Mouse (Mus musculus): ENCODE measurements around the gene Pde7b. TPM values are rescaled to one million over a fixed set of nuclear protein-coding genes. Genes with fewer than 3 reads are reported as not detected.

Pde7b gene
- polyA plus RNA-seq, 1 experiment from 2014 or later = 5.0 TPM

- H3K4me1 ChIP-seq (ENCODE audit: insufficient read depth, low read depth, low read length) = no peaks in the 10 kb centered on the region
- DNase-seq (ENCODE audit: low spot score) (no peak), ATAC-seq (no peak)
- no peaks in the 10 kb centered on the region for H3K9me3 ChIP-seq (ENCODE audit: low read length)
- 58% methylated on average over 7 of the region's 7 CpGs for WGBS
- no peak overlapping the region for H3K4me2 ChIP-seq (replicated peaks; ENCODE audit: low read depth, low read length)
- H3K27me3 ChIP-seq (replicated peaks; ENCODE audit: insufficient read depth, low read length) = no peaks in the 10 kb centered on the region
- H3K4me3 ChIP-seq (ENCODE audit: low read depth, low read length) = no peak overlapping the region
- H3K27ac ChIP-seq (ENCODE audit: low read length) = no peak overlapping the region
- H3K9ac ChIP-seq (replicated peaks; ENCODE audit: low read depth) = no peak overlapping the region
- no peaks in the 10 kb centered on the region for H3K36me3 ChIP-seq (ENCODE audit: insufficient read depth, low read length)
- TF ChIP-seq EP300 (IDR thresholded peaks at IDR 0.05) = no peak
- TF ChIP-seq CTCF (IDR thresholded peaks at IDR 0.05) = no peak
Measured at GRCm38 (mm10) chr10:20662951-20663350, 61.9 kb downstream of the Pde7b start.

- TF ChIP-seq CTCF (IDR thresholded peaks at IDR 0.05) (no peak), EP300 (IDR thresholded peaks at IDR 0.05) (no peak)
- DNase-seq (ENCODE audit: low spot score) (no peak), ATAC-seq (no peak)
- H3K9me3 ChIP-seq (ENCODE audit: low read length) = no peaks in the 10 kb centered on the region
- H3K27me3 ChIP-seq (replicated peaks; ENCODE audit: insufficient read depth, low read length) = no peaks in the 10 kb centered on the region
- H3K27ac ChIP-seq (ENCODE audit: low read length) = no peak overlapping the region
- H3K36me3 ChIP-seq (ENCODE audit: insufficient read depth, low read length) = no peaks in the 10 kb centered on the region
- H3K9ac ChIP-seq (replicated peaks; ENCODE audit: low read depth) = no peak overlapping the region
- no peaks in the 10 kb centered on the region for H3K4me1 ChIP-seq (ENCODE audit: insufficient read depth, low read depth, low read length)
- H3K4me2 ChIP-seq (replicated peaks; ENCODE audit: low read depth, low read length) = no peak overlapping the region
- H3K4me3 ChIP-seq (ENCODE audit: low read depth, low read length) = no peak overlapping the region
- 80% methylated on average over 5 of the region's 5 CpGs for WGBS
Measured at GRCm38 (mm10) chr10:20661684-20662083, 63.2 kb downstream of the Pde7b start.

GRCm38 (mm10) chr10:20659718-20660117, 65.2 kb downstream of the Pde7b start:
- H3K27me3 ChIP-seq (replicated peaks; ENCODE audit: insufficient read depth, low read length) = no peaks in the 10 kb centered on the region
- no peak for ATAC-seq
- WGBS = 64% methylated on average over 4 of the region's 4 CpGs

GRCm38 (mm10) chr10:20659268-20659667, 65.6 kb downstream of the Pde7b start:
- Histone ChIP-seq H3K27me3 (replicated peaks; ENCODE audit: insufficient read depth, low read length) (no peaks in the 10 kb centered on the region), H3K4me2 (replicated peaks; ENCODE audit: low read depth, low read length) (no peak overlapping the region), H3K36me3 (ENCODE audit: insufficient read depth, low read length) (no peaks in the 10 kb centered on the region), H3K9me3 (ENCODE audit: low read length) (no peaks in the 10 kb centered on the region), H3K27ac (ENCODE audit: low read length) (no peak overlapping the region), H3K4me1 (ENCODE audit: insufficient read depth, low read depth, low read length) (no peaks in the 10 kb centered on the region), H3K4me3 (ENCODE audit: low read depth, low read length) (no peak overlapping the region), H3K9ac (replicated peaks; ENCODE audit: low read depth) (no peak overlapping the region)
- 69% methylated on average over 7 of the region's 7 CpGs for WGBS
- ATAC-seq = no peak
- TF ChIP-seq CTCF (IDR thresholded peaks at IDR 0.05) (no peak), EP300 (IDR thresholded peaks at IDR 0.05) (no peak)
- DNase-seq (ENCODE audit: low spot score) = no peak

More at GRCm38 (mm10) chr10:20659718-20660117, 65.2 kb downstream of the Pde7b start:
- Histone ChIP-seq H3K9ac (replicated peaks; ENCODE audit: low read depth) (no peak overlapping the region), H3K36me3 (ENCODE audit: insufficient read depth, low read length) (no peaks in the 10 kb centered on the region), H3K4me3 (ENCODE audit: low read depth, low read length) (no peak overlapping the region), H3K4me1 (ENCODE audit: insufficient read depth, low read depth, low read length) (no peaks in the 10 kb centered on the region), H3K4me2 (replicated peaks; ENCODE audit: low read depth, low read length) (no peak overlapping the region), H3K27ac (ENCODE audit: low read length) (no peak overlapping the region), H3K9me3 (ENCODE audit: low read length) (no peaks in the 10 kb centered on the region)
- no peak for DNase-seq (ENCODE audit: low spot score)
- TF ChIP-seq EP300 (IDR thresholded peaks at IDR 0.05) = no peak
- no peak for TF ChIP-seq CTCF (IDR thresholded peaks at IDR 0.05)

- Histone ChIP-seq H3K9ac (replicated peaks; ENCODE audit: low read depth) (no peak overlapping the region), H3K4me2 (replicated peaks; ENCODE audit: low read depth, low read length) (no peak overlapping the region), H3K27ac (ENCODE audit: low read length) (no peak overlapping the region), H3K4me3 (ENCODE audit: low read depth, low read length) (no peak overlapping the region), H3K36me3 (ENCODE audit: insufficient read depth, low read length) (no peaks in the 10 kb centered on the region), H3K27me3 (replicated peaks; ENCODE audit: insufficient read depth, low read length) (no peaks in the 10 kb centered on the region), H3K4me1 (ENCODE audit: insufficient read depth, low read depth, low read length) (no peaks in the 10 kb centered on the region), H3K9me3 (ENCODE audit: low read length) (no peaks in the 10 kb centered on the region)
- WGBS = 78% methylated on average over 7 of the region's 7 CpGs
- TF ChIP-seq CTCF (IDR thresholded peaks at IDR 0.05) (no peak), EP300 (IDR thresholded peaks at IDR 0.05) (no peak)
- DNase-seq (ENCODE audit: low spot score) (no peak), ATAC-seq (no peak)
Measured at GRCm38 (mm10) chr10:20658716-20659115, 66.2 kb downstream of the Pde7b start.

- Histone ChIP-seq H3K9ac (replicated peaks; ENCODE audit: low read depth) (no peak overlapping the region), H3K4me2 (replicated peaks; ENCODE audit: low read depth, low read length) (no peak overlapping the region), H3K27me3 (replicated peaks; ENCODE audit: insufficient read depth, low read length) (no peaks in the 10 kb centered on the region), H3K27ac (ENCODE audit: low read length) (no peak overlapping the region), H3K36me3 (ENCODE audit: insufficient read depth, low read length) (no peaks in the 10 kb centered on the region), H3K4me3 (ENCODE audit: low read depth, low read length) (no peak overlapping the region), H3K9me3 (ENCODE audit: low read length) (no peaks in the 10 kb centered on the region), H3K4me1 (ENCODE audit: insufficient read depth, low read depth, low read length) (no peaks in the 10 kb centered on the region)
- 56% methylated on average over 12 of the region's 12 CpGs for WGBS
- ATAC-seq (no peak), DNase-seq (ENCODE audit: low spot score) (no peak)
- no peak for TF ChIP-seq EP300 (IDR thresholded peaks at IDR 0.05)
- TF ChIP-seq CTCF (IDR thresholded peaks at IDR 0.05) = no peak
Measured at GRCm38 (mm10) chr10:20657316-20658081, 67.4 kb downstream of the Pde7b start.
